In the genomic region with DNA sequence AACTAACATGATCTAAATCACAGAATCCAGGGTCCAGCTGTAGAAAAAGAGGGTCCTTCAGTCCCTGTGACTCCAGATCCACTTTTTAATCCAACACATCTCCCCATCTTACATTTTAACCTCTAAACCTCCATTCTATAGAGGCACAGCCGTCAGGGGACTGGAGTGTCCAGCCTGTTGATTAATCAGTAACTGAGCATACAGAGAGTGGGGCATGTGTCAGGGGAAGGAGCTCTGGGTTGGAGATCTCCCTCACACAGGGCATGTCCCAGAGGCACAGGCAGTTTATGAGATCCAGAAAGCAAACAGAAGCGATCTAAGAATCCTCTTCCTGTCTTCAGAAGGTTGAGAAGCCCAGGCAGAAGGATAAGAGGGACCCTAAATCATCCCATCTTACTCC, we compare ENCODE assay signal across 20 mouse cellular contexts. TPM values are rescaled to one million over a fixed set of nuclear protein-coding genes. Genes with fewer than 3 reads are reported as not detected.
"Had no signal": no experiment of that assay in that cellular context is flagged by ENCODE, and none has a peak within 500 bp of the region (broad histone marks: within the 10 kb centered on the region; RNA-seq: fewer than 3 reads in every experiment).

No protein-coding gene starts in this region.

- H3K36me3 ChIP-seq: limb, embryonic 10.5 days; limb, embryonic 13.5 days; midbrain, embryonic 12.5 days; midbrain, embryonic 15.5 days; neural tube, embryonic 12.5 days; neural tube, embryonic 15.5 days had no signal

- H3K9ac ChIP-seq: limb, embryonic 13.5 days; liver, embryonic 14.5 days; midbrain, embryonic 12.5 days; midbrain, embryonic 15.5 days; neural tube, embryonic 12.5 days; neural tube, embryonic 15.5 days had no signal

- H3K4me1 ChIP-seq: limb, embryonic 10.5 days; limb, embryonic 13.5 days; midbrain, embryonic 12.5 days; midbrain, embryonic 15.5 days; neural tube, embryonic 12.5 days; neural tube, embryonic 15.5 days had no signal

- H3K27me3 ChIP-seq: neural tube, embryonic 12.5 days had no signal

- H3K4me2 ChIP-seq: limb, embryonic 13.5 days; midbrain, embryonic 12.5 days; midbrain, embryonic 15.5 days; neural tube, embryonic 12.5 days; neural tube, embryonic 15.5 days had no signal

- H3K27ac ChIP-seq: hindbrain, postnatal 0 days; limb, embryonic 10.5 days; limb, embryonic 13.5 days; liver, embryonic 14.5 days; midbrain, embryonic 12.5 days; midbrain, embryonic 15.5 days; neural tube, embryonic 12.5 days; neural tube, embryonic 15.5 days had no signal

- DNase-seq: kidney, adult 8-10 months; kidney, postnatal 10 days; kidney, postnatal 36 days; liver; lung, adult 2 months; lung, postnatal 14 days; lung, postnatal 4 days; right cerebral cortex, adult 18-20 months; right cerebral cortex, postnatal 14 days; right cerebral cortex, postnatal 4 days; thymus, postnatal 25 days had no signal

- H3K4me3 ChIP-seq: limb, embryonic 10.5 days; limb, embryonic 13.5 days; midbrain, embryonic 12.5 days; midbrain, embryonic 15.5 days; neural tube, embryonic 12.5 days; neural tube, embryonic 15.5 days had no signal

- ATAC-seq: hindbrain, postnatal 0 days; inflammation-experienced regulatory T-cells, adult 6 months; midbrain, embryonic 15.5 days had no signal

- H3K9me3 ChIP-seq: limb, embryonic 10.5 days; limb, embryonic 13.5 days; midbrain, embryonic 12.5 days; midbrain, embryonic 15.5 days; neural tube, embryonic 12.5 days; neural tube, embryonic 15.5 days had no signal

RNA-seq across cellular contexts. Expression of a gene that starts 9.0 kb away (rescaled TPM):
- polyA plus RNA-seq: limb, embryonic 10.5 days; limb, embryonic 13.5 days; neural tube, embryonic 12.5 days had no signal
